Mouse (Mus musculus): Measurements from ENCODE around the gene Irx5. TPM values are rescaled to one million over a fixed set of nuclear protein-coding genes. Genes with fewer than 3 reads are reported as not detected.

Irx5 gene
- polyA plus RNA-seq (2015; fragmentation: Nextera tagmentation; extraction: Ambion mirVana), result 0.14 and 0.50 TPM in 2 replicates

DNA sequence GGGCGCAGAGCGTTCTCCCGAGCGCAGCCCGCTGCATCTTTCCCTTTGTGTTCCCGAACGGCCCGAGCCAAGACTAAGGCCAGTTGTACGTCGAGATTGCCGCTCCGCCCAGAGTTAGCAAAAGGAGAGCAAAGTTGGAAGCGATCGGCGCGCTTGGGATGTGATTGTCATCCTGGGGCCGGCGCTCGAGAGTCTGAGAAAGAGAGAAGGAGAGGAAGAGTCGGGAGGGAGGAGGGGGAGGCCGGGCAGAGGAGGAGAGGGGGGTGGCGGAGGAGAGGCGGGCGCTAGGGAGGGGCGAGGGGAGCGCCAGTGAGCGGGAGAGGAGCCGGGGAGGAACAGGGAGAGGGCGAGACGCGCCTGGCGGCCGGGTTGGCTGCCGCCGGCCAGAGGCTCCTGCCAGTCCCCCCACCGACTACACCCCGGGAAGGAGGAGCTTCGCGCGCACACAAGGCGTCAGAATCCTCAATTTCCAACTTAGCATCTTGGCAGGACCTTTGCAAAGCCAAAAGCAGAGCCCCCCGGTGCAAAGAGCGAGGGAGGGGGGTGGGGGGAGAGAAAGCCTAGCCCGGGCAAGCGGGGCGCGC, at the start of gene Irx5:
TSS of gene Irx5 (plus strand) at position 228 of the 584 bp plus-strand sequence.
- WGBS, result 1% methylated on average over 45 of the region's 47 CpGs
- Histone ChIP-seq H3K9ac (ENCODE audit: low read depth, low read length) (no peak within 1 kb of the TSS), H3K27ac (ENCODE audit: low read depth, low read length) (no peak within 1 kb of the TSS), H3K4me1 (replicated peaks; ENCODE audit: control insufficient read depth, insufficient read depth, low read length) (peaks cover 10% of the 10 kb centered on the region; the same call in 1 of the 2 replicates), H3K4me2 (replicated peaks; ENCODE audit: low read depth) (peak within 1 kb of the TSS; percentile 68), H3K4me3 (ENCODE audit: low read depth, low read length) (peak within 1 kb of the TSS; percentile 63), H3K27me3 (replicated peaks; ENCODE audit: control insufficient read depth, insufficient read depth, low read length) (peaks cover 90% of the 10 kb centered on the region), H3K36me3 (ENCODE audit: control insufficient read depth, insufficient read depth) (no peaks in the 10 kb centered on the region), H3K9me3 (ENCODE audit: control insufficient read depth) (no peaks in the 10 kb centered on the region)
- TF ChIP-seq CTCF (IDR thresholded peaks at IDR 0.05; ENCODE audit: low read depth), result no peak
- ATAC-seq, result no peak

DNA sequence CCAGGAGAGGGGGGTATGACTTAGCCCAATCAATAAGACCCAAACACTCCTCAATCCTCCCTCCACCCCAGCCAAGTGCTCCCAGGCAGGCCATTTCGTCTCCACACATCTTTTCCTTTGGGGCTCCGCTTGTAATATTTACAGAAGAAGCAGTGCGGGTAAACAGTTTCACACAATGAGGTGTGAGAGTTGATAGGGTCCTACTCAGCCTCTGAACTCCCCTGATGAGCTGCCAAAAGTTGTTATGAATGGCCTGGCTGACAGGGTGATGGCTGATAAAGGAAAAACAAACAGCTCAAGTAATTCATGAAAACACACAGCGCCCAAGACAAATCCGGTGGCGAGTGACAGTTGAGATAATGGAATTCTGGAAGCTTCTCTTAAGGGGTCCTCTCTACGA, 45.2 kb upstream of the Irx5 start:
- WGBS, result 14% methylated on average over 7 of the region's 7 CpGs
- Histone ChIP-seq H3K27ac (ENCODE audit: low read depth, low read length) (no peak overlapping the region), H3K4me2 (replicated peaks; ENCODE audit: low read depth) (no peak overlapping the region), H3K27me3 (replicated peaks; ENCODE audit: control insufficient read depth, insufficient read depth, low read length) (peaks cover 3% of the 10 kb centered on the region; the same call in 1 of the 2 replicates), H3K36me3 (ENCODE audit: control insufficient read depth, insufficient read depth) (no peaks in the 10 kb centered on the region), H3K4me3 (ENCODE audit: low read depth, low read length) (no peak overlapping the region), H3K4me1 (replicated peaks; ENCODE audit: control insufficient read depth, insufficient read depth, low read length) (no peaks in the 10 kb centered on the region), H3K9me3 (ENCODE audit: control insufficient read depth) (no peaks in the 10 kb centered on the region), H3K9ac (ENCODE audit: low read depth, low read length) (no peak overlapping the region)
- no peak for ATAC-seq
- no peak for TF ChIP-seq CTCF (IDR thresholded peaks at IDR 0.05; ENCODE audit: low read depth)

DNA sequence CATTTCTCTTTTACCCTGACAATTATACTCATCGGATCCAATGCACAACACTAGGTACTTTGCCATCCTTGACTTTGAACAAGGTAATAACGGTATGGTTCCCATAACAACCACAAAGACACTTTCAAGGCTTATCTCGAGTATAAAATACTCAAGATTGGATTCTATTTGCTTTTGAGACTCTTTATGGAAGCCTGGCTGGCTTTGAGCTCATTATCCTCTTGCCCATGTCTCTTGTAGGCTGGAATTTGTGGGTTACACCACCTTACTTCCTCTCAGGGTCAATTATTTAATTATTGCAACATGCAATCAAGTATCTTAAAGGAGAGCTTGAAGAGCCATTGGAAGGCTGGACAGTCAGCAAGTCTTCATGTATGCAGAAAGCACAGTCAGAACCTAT, 43.7 kb upstream of the Irx5 start:
- Histone ChIP-seq H3K27me3 (replicated peaks; ENCODE audit: control insufficient read depth, insufficient read depth, low read length) (peaks cover 3% of the 10 kb centered on the region; the same call in 1 of the 2 replicates), H3K27ac (ENCODE audit: low read depth, low read length) (no peak overlapping the region), H3K4me2 (replicated peaks; ENCODE audit: low read depth) (no peak overlapping the region), H3K36me3 (ENCODE audit: control insufficient read depth, insufficient read depth) (no peaks in the 10 kb centered on the region), H3K4me1 (replicated peaks; ENCODE audit: control insufficient read depth, insufficient read depth, low read length) (no peaks in the 10 kb centered on the region), H3K9me3 (ENCODE audit: control insufficient read depth) (no peaks in the 10 kb centered on the region), H3K9ac (ENCODE audit: low read depth, low read length) (no peak overlapping the region), H3K4me3 (ENCODE audit: low read depth, low read length) (no peak overlapping the region)
- ATAC-seq, result no peak
- WGBS, result 44% methylated on average over 3 of the region's 3 CpGs
- TF ChIP-seq CTCF (IDR thresholded peaks at IDR 0.05; ENCODE audit: low read depth), result no peak

DNA sequence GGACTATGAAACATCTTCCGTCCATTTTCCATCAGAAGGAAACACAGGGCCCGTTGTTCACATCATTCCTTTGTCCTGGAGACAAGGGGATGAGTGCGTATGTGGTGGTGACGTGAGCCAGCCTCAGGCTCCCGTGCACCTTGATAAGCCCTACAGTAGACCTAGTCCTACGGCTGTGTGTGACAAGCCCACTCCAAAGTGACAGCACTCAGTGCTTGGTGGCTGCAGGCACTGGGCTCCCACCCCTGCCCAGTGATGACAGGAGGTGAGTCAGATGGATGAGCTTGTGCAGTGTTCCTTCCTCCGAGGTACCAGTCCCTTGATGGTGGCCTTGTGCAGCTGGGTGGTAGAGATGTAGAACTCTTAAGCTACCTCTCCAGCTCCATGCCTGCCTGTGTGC, 33.7 kb upstream of the Irx5 start:
- H3K4me2 ChIP-seq (replicated peaks; ENCODE audit: low read depth), result no peak overlapping the region
- no peaks in the 10 kb centered on the region for H3K9me3 ChIP-seq (ENCODE audit: control insufficient read depth)
- no peaks in the 10 kb centered on the region for H3K4me1 ChIP-seq (replicated peaks; ENCODE audit: control insufficient read depth, insufficient read depth, low read length)
- H3K36me3 ChIP-seq (ENCODE audit: control insufficient read depth, insufficient read depth), result no peaks in the 10 kb centered on the region
- H3K4me3 ChIP-seq (ENCODE audit: low read depth, low read length), result no peak overlapping the region
- ATAC-seq, result no peak
- no peak overlapping the region for H3K9ac ChIP-seq (ENCODE audit: low read depth, low read length)
- no peak for TF ChIP-seq CTCF (IDR thresholded peaks at IDR 0.05; ENCODE audit: low read depth)
- 95% methylated on average over 7 of the region's 7 CpGs for WGBS
- H3K27me3 ChIP-seq (replicated peaks; ENCODE audit: control insufficient read depth, insufficient read depth, low read length), result no peaks in the 10 kb centered on the region
- no peak overlapping the region for H3K27ac ChIP-seq (ENCODE audit: low read depth, low read length)

DNA sequence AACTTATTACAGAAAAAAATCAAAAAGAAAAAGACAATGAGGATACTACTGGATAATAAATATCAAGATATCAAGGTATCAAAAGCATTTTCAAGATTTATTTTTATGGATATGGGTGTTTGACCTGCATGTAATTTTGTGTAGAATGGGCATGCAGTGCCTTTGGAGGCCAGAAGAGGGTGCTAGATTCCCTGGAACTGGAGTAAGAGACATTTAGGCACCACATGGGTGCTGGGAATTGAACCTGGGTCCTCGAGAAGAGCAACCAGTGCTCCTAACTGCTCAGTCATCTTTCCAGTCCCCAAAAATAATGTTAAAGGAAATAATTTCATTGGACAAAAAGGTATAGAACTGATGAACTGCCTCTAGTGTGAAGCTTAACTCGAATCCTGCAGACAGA, 30.2 kb upstream of the Irx5 start:
- Histone ChIP-seq H3K4me3 (ENCODE audit: low read depth, low read length) (no peak overlapping the region), H3K36me3 (ENCODE audit: control insufficient read depth, insufficient read depth) (no peaks in the 10 kb centered on the region), H3K27me3 (replicated peaks; ENCODE audit: control insufficient read depth, insufficient read depth, low read length) (no peaks in the 10 kb centered on the region), H3K9me3 (ENCODE audit: control insufficient read depth) (no peaks in the 10 kb centered on the region), H3K27ac (ENCODE audit: low read depth, low read length) (no peak overlapping the region), H3K4me1 (replicated peaks; ENCODE audit: control insufficient read depth, insufficient read depth, low read length) (no peaks in the 10 kb centered on the region), H3K4me2 (replicated peaks; ENCODE audit: low read depth) (no peak overlapping the region), H3K9ac (ENCODE audit: low read depth, low read length) (no peak overlapping the region)
- WGBS, result 89% methylated on average over 2 of the region's 2 CpGs
- no peak for ATAC-seq
- TF ChIP-seq CTCF (IDR thresholded peaks at IDR 0.05; ENCODE audit: low read depth), result peak; percentile 26; the same call in 1 of the 2 replicates

DNA sequence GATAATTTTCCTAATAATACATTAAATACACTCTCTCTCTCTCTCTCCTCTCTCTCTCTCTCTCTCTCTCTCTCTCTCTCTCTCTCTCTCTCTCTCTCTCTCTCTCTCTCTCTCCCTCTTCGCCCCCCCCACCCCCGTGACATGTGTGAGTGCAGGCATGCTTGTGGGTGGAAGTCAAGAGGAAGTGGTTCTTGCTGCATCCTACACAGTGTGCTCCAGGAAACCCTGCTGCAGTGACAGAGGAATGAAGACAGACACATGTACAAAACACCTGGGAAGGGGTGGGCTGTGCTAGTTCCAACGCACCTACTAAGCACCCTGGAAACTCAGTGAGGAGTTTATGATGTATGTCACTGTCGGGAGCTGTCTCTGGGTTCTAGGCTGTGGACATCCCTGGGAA, 28.2 kb upstream of the Irx5 start:
- Histone ChIP-seq H3K4me1 (replicated peaks; ENCODE audit: control insufficient read depth, insufficient read depth, low read length) (no peaks in the 10 kb centered on the region), H3K9ac (ENCODE audit: low read depth, low read length) (no peak overlapping the region), H3K27me3 (replicated peaks; ENCODE audit: control insufficient read depth, insufficient read depth, low read length) (no peaks in the 10 kb centered on the region), H3K27ac (ENCODE audit: low read depth, low read length) (no peak overlapping the region), H3K9me3 (ENCODE audit: control insufficient read depth) (no peaks in the 10 kb centered on the region), H3K4me2 (replicated peaks; ENCODE audit: low read depth) (no peak overlapping the region), H3K4me3 (ENCODE audit: low read depth, low read length) (no peak overlapping the region), H3K36me3 (ENCODE audit: control insufficient read depth, insufficient read depth) (no peaks in the 10 kb centered on the region)
- no peak for TF ChIP-seq CTCF (IDR thresholded peaks at IDR 0.05; ENCODE audit: low read depth)
- ATAC-seq, result no peak
- 73% methylated on average over 3 of the region's 4 CpGs for WGBS

Measured in intestine, postnatal 0 days (tissue).